Comparison of ENCODE assay signal across 8 mouse cellular contexts in the genomic region with DNA sequence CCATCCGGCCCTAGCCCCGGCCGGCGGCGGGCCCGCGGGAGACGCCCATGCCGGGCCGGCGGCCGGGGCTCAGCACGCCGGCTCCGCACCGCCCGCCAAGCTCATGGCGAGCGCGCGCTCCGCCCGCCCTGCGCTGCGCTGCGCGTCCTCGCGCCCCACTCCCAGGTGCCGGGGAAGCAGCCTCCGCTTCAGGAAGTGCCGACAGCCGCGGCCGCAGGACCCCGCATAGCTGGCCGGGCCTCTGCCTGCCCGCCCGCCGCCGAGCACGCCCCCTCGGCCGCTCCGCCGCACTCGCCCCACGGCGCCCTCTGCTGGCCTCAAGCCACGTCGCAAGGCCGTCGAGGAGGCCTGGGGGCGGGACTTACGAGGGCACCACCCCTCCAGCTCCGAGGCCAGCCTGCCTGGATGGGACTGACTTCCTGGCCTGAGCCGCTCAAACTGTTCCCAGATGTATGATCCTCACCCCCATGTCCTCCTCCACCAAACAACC. TPM values are rescaled to one million over a fixed set of nuclear protein-coding genes. Genes with fewer than 3 reads are reported as not detected.
DNase-seq lines count a peak whose midpoint lies in the region; ATAC-seq lines count a peak whose summit lies in the region.

No protein-coding gene starts in this region.

- peak; percentile 96 for DNase-seq in ZHBTc4 (ENCODE audit: low read depth, low spot score)
- peak; percentile 96 to 99 for DNase-seq in cerebellum, postnatal 4 days (ENCODE audit: low spot score in 2 of 2)
- DNase-seq in gastrocnemius, adult 18-20 months (ENCODE audit: low spot score): peak; percentile 96
- DNase-seq in left cerebral cortex, adult 18-20 months (ENCODE audit: low spot score in 2 of 2): peak; percentile 94 to 96
- DNase-seq in lung, postnatal 4 days: peak; percentile 98 to 99
- peak; percentile 95 for DNase-seq in retina, postnatal 1 day
- peak; percentile 95 for DNase-seq in urinary bladder, adult 18-20 months (ENCODE audit: low spot score in 2 of 2)

- H3K4me3 ChIP-seq in hindbrain, embryonic 16.5 days (ENCODE audit: low read length): peak overlapping the region; percentile 61

- no peaks in the 10 kb centered on the region for H3K36me3 ChIP-seq in hindbrain, embryonic 16.5 days (ENCODE audit: control insufficient read depth, insufficient read depth, low read length)

- ATAC-seq in hindbrain, embryonic 16.5 days: peak; percentile 94

- H3K9ac ChIP-seq in hindbrain, embryonic 16.5 days (ENCODE audit: low read depth, low read length): peak overlapping the region; percentile 79

- no peaks in the 10 kb centered on the region for H3K27me3 ChIP-seq in hindbrain, embryonic 16.5 days (replicated peaks; ENCODE audit: control insufficient read depth, insufficient read depth, low read length)

- peaks cover 27% of the 10 kb centered on the region for H3K4me1 ChIP-seq in hindbrain, embryonic 16.5 days (ENCODE audit: control insufficient read depth, insufficient read depth, low read depth, low read length)

- H3K9me3 ChIP-seq in hindbrain, embryonic 16.5 days (ENCODE audit: control insufficient read depth, low read length): no peaks in the 10 kb centered on the region

- peak overlapping the region; percentile 79 for H3K4me2 ChIP-seq in hindbrain, embryonic 16.5 days (ENCODE audit: low read length)

- WGBS in hindbrain, embryonic 16.5 days: under 1% methylated on average over 37 of the region's 57 CpGs

- H3K27ac ChIP-seq in hindbrain, embryonic 16.5 days (ENCODE audit: low read depth, low read length): peak overlapping the region; percentile 83

RNA-seq across cellular contexts. Expression of a gene that starts 12.2 kb away (rescaled TPM):
- 10 to 100 TPM; 29.0 to 32.7 TPM for total RNA-seq in gastrocnemius, adult 18-20 months (2021)
- 32.3 and 37.5 TPM in 2 replicates for polyA plus RNA-seq in hindbrain, embryonic 16.5 days (2015; fragmentation: Nextera tagmentation; extraction: Ambion mirVana)
- 100 to 1,000 TPM; 491 to 526 TPM for total RNA-seq in left cerebral cortex, adult 18-20 months (2021)

RNA-seq across cellular contexts. Expression of a gene that starts 18.0 kb away (rescaled TPM):
- total RNA-seq in gastrocnemius, adult 18-20 months (2021): not detected
- 0.16 and 0.29 TPM in 2 replicates for polyA plus RNA-seq in hindbrain, embryonic 16.5 days (2015; fragmentation: Nextera tagmentation; extraction: Ambion mirVana)
- not detected for total RNA-seq in left cerebral cortex, adult 18-20 months (2021)

RNA-seq across cellular contexts. Expression of a gene that starts 31.4 kb away (rescaled TPM):
- total RNA-seq in gastrocnemius, adult 18-20 months (2021): 1 to 10 TPM in 1 of 2 experiments, under 1 TPM in 1; 0.82 to 1.7 TPM
- polyA plus RNA-seq in hindbrain, embryonic 16.5 days (2015; fragmentation: Nextera tagmentation; extraction: Ambion mirVana): 160 and 182 TPM in 2 replicates
- 10 to 100 TPM; 19.0 to 23.8 TPM for total RNA-seq in left cerebral cortex, adult 18-20 months (2021)

RNA-seq across cellular contexts. Expression of a gene that starts 36.4 kb away (rescaled TPM):
- total RNA-seq in gastrocnemius, adult 18-20 months (2021): not detected
- polyA plus RNA-seq in hindbrain, embryonic 16.5 days (2015; fragmentation: Nextera tagmentation; extraction: Ambion mirVana): 1.5 TPM in 2 replicates
- 10 to 100 TPM; 56.6 to 61.4 TPM for total RNA-seq in left cerebral cortex, adult 18-20 months (2021)

Comparison
In these comparisons a context has a peak if more than half of its experiments do, and no peak if none do; other contexts are left out.
1. Peak in every context shown above with its lines: DNase-seq, ATAC-seq, H3K4me3 ChIP-seq and H3K27ac ChIP-seq.
2. RNA of a gene that starts 12.2 kb away (total RNA-seq): 491 to 526 TPM in left cerebral cortex, adult 18-20 months; 29.0 to 32.7 TPM in gastrocnemius, adult 18-20 months; every median in the first group is over 10 times any median in the second.
3. RNA of a gene that starts 31.4 kb away (total RNA-seq): 19.0 to 23.8 TPM in left cerebral cortex, adult 18-20 months; 0.82 to 1.7 TPM in gastrocnemius, adult 18-20 months; every median in the first group is over 4 times any median in the second.